Mouse (Mus musculus) limb, embryonic 14.5 days (tissue): ENCODE data around the gene Hp1bp3. TPM values are rescaled to one million over a fixed set of nuclear protein-coding genes. Genes with fewer than 3 reads are reported as not detected.

Experiments
- ATAC-seq: fragments of 200-750 bp; cut with Nextera tagmentation; 2 replicates; pipeline ENCODE4 v1.8.0; 2017; ENCODE audit warnings: low read depth, moderate number of reproducible peaks, moderate TSS enrichment; ENCODE audit not compliant: low FRiP score
- DNase-seq: peaks from one replicate; pipeline ENCODE4 v3.0.0-alpha.2; 2015; ENCODE audit warnings: low spot score
- H3K27ac ChIP-seq: fragments of 300-500 bp; sonication (generic); replicated peaks from 2 replicates; pipeline ENCODE4 v1.5.1; 2014; ENCODE audit warnings: low read depth, mild to moderate bottlenecking, low read length, moderate library complexity, mixed read lengths
- H3K27me3 ChIP-seq: fragments of 300-500 bp; sonication (generic); 2 replicates; pipeline ENCODE4 v1.6.1; 2014; ENCODE audit warnings: low read length, mixed read lengths; ENCODE audit not compliant: control insufficient read depth, insufficient read depth
- H3K36me3 ChIP-seq: fragments of 300-500 bp; sonication (generic); 2 replicates; pipeline ENCODE4 v1.6.1; 2014; ENCODE audit warnings: mild to moderate bottlenecking, low read length, moderate library complexity, mixed read lengths; ENCODE audit not compliant: control insufficient read depth, insufficient read depth
- H3K4me1 ChIP-seq: fragments of 300-500 bp; sonication (generic); 2 replicates; pipeline ENCODE4 v1.6.1; 2014; ENCODE audit warnings: antibody characterized with exemption, low read length, mixed read lengths; ENCODE audit not compliant: control insufficient read depth, insufficient read depth
- H3K4me2 ChIP-seq: fragments of 300-500 bp; sonication (generic); replicated peaks from 2 replicates; pipeline ENCODE4 v1.6.1; 2014; ENCODE audit warnings: low read depth, mild to moderate bottlenecking, low read length, moderate library complexity; ENCODE audit not compliant: severe bottlenecking
- H3K4me3 ChIP-seq: fragments of 300-500 bp; sonication (generic); replicated peaks from 2 replicates; pipeline ENCODE4 v1.5.1; 2014; ENCODE audit warnings: low read length
- H3K9ac ChIP-seq: fragments of 300-500 bp; sonication (generic); 2 replicates; pipeline ENCODE4 v1.6.1; 2014; ENCODE audit warnings: mild to moderate bottlenecking, low read depth, low read length, moderate library complexity; ENCODE audit not compliant: severe bottlenecking
- H3K9me3 ChIP-seq: fragments of 300-500 bp; sonication (generic); 2 replicates; pipeline ENCODE4 v1.6.1; 2016; ENCODE audit warnings: low read length; ENCODE audit not compliant: control insufficient read depth
- POLR2A ChIP-seq: fragments of 200-500 bp; IDR thresholded peaks from 2 replicates; pipeline ENCODE4 v1.8.0; 2012; ENCODE audit warnings: inconsistent platforms, mild to moderate bottlenecking, moderate library complexity, borderline replicate concordance; ENCODE audit not compliant: insufficient read depth, insufficient read length; ENCODE audit errors: extremely low read depth
- WGBS: fragments of 180-500 bp; shearing (Covaris S2); extraction: QIAGEN DNeasy Blood & Tissue Kit; methylation state at CpG from one replicate; pipeline ENCODE4 v1.1.7; 2014; 5-methylcytosine and 5-hydroxymethylcytosine counted together
- polyA plus RNA-seq, 2 experiments: library from polyadenylated mRNA; depleted of rRNA in 1 of 2; stranded (reverse) in 1 of 2; unstranded in 1 of 2; fragments of >200 nt; fragmentation: Nextera tagmentation in 1 of 2; extraction: Ambion mirVana in 1 of 2; gene quantifications; 2 replicates each; pipeline versions ENCODE4 v1.2.1 to v1.2.3; 2012 to 2014

The Hp1bp3 gene
- polyA plus RNA-seq, 2 experiments = 174 to 183 TPM

GRCm38 (mm10) chr4:138180719-138181118, 35.4 kb upstream of the Hp1bp3 start:
- Histone ChIP-seq H3K27ac (no peak overlapping the region), H3K4me3 (no peak overlapping the region), H3K9me3 (no peaks in the 10 kb centered on the region), H3K9ac (no peak overlapping the region), H3K27me3 (no peaks in the 10 kb centered on the region), H3K4me2 (no peak overlapping the region), H3K36me3 (peaks cover 96% of the 10 kb centered on the region), H3K4me1 (no peaks in the 10 kb centered on the region)
- DNase-seq (no peak), ATAC-seq (no peak)
- 94% methylated on average over 4 of the region's 4 CpGs for WGBS
- no peak for TF ChIP-seq POLR2A

DNA sequence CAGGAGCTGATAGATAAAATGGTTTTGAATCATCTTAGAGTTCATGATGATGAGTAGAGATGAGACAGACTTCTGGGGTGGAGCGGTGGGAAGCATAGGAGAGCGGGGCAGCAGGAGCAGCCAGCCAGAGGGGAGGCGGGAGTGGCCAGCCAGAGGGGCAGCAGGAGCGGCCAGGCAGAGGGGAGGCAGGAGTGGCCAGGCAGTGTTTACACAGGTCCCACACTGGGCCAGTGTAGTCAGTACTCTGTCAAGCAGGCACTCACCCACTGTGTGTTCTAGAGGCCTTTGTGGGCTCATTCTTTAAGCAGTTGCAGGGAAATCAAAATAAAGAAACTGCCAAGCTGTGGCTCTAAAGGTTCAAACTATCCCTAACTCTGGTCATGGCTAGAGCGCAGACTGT, 32.0 kb upstream of the Hp1bp3 start:
- Histone ChIP-seq H3K27ac (no peak overlapping the region), H3K9ac (no peak overlapping the region), H3K4me1 (no peaks in the 10 kb centered on the region), H3K4me2 (no peak overlapping the region), H3K27me3 (no peaks in the 10 kb centered on the region), H3K9me3 (no peaks in the 10 kb centered on the region), H3K36me3 (peaks cover 95% of the 10 kb centered on the region), H3K4me3 (no peak overlapping the region)
- 92% methylated on average over 5 of the region's 5 CpGs for WGBS
- DNase-seq (no peak), ATAC-seq (no peak)
- TF ChIP-seq POLR2A = no peak

GRCm38 (mm10) chr4:138184573-138184981, 31.5 kb upstream of the Hp1bp3 start:
- peaks cover 95% of the 10 kb centered on the region for H3K36me3 ChIP-seq
- TF ChIP-seq POLR2A = no peak
- 90% methylated on average over 5 of the region's 5 CpGs for WGBS
- no peak overlapping the region for H3K4me3 ChIP-seq
- H3K9ac ChIP-seq = no peak overlapping the region
- no peaks in the 10 kb centered on the region for H3K27me3 ChIP-seq
- DNase-seq = no peak
- ATAC-seq = no peak
- no peak overlapping the region for H3K27ac ChIP-seq
- no peaks in the 10 kb centered on the region for H3K9me3 ChIP-seq
- H3K4me2 ChIP-seq = no peak overlapping the region
- H3K4me1 ChIP-seq = no peaks in the 10 kb centered on the region

DNA sequence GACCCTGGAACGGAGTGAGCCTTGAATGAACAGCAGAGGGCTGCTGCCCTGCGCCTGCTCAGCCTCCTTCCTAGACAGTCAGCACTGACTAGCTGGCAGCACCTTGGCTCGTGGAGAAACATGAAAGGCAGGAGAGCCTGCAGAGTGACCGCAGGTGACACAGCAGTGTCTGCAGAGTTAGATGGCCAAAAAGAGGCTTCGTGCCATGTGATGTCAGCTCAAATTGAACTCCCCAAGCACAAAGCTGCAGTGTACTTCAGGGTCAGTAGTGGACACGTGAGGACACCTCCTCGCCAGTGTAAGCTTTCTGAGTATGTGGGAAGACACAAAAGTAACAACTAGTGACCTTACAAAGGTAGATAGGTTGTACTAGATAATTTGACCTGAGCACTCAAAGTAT, 30.1 kb upstream of the Hp1bp3 start:
- no peak overlapping the region for H3K9ac ChIP-seq
- DNase-seq (no peak), ATAC-seq (no peak)
- WGBS = 88% methylated on average over 7 of the region's 7 CpGs
- no peaks in the 10 kb centered on the region for H3K27me3 ChIP-seq
- H3K27ac ChIP-seq = no peak overlapping the region
- no peaks in the 10 kb centered on the region for H3K9me3 ChIP-seq
- peaks cover 94% of the 10 kb centered on the region for H3K36me3 ChIP-seq
- H3K4me3 ChIP-seq = no peak overlapping the region
- TF ChIP-seq POLR2A = no peak
- H3K4me2 ChIP-seq = no peak overlapping the region
- H3K4me1 ChIP-seq = no peaks in the 10 kb centered on the region

GRCm38 (mm10) chr4:138187995-138188394, 28.1 kb upstream of the Hp1bp3 start:
- H3K4me3 ChIP-seq = no peak overlapping the region
- no peaks in the 10 kb centered on the region for H3K9me3 ChIP-seq
- DNase-seq (no peak), ATAC-seq (no peak)
- no peaks in the 10 kb centered on the region for H3K4me1 ChIP-seq
- no peak overlapping the region for H3K27ac ChIP-seq
- H3K4me2 ChIP-seq = no peak overlapping the region
- H3K27me3 ChIP-seq = no peaks in the 10 kb centered on the region
- H3K9ac ChIP-seq = no peak overlapping the region
- no peak for TF ChIP-seq POLR2A
- peaks cover 96% of the 10 kb centered on the region for H3K36me3 ChIP-seq
- WGBS = 90% methylated on average over 7 of the region's 7 CpGs

DNA sequence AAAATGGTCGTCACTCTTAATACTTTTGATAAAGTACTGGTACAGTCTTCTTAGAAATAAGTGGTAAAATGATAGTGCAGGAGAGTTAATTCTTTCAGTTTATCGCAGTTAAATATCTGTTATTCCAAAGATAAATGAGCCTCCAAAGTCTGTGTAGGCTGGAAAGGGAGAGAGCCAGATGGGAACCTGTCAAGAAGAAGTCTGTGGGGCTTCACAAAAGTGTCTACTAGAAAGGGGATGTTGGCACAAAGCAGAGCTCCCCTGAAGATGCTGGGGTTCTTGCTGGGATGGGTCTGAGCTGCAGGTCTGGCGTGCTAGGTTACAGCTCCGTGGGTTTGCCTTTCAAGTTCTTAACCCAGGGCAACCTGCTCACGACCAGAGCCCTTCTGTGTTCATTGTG, 23.5 kb upstream of the Hp1bp3 start:
- Histone ChIP-seq H3K27ac (no peak overlapping the region), H3K27me3 (no peaks in the 10 kb centered on the region), H3K4me1 (no peaks in the 10 kb centered on the region), H3K4me3 (no peak overlapping the region), H3K9me3 (no peaks in the 10 kb centered on the region), H3K9ac (no peak overlapping the region), H3K4me2 (no peak overlapping the region), H3K36me3 (peaks cover 95% of the 10 kb centered on the region)
- WGBS = 79% methylated on average over 5 of the region's 5 CpGs
- TF ChIP-seq POLR2A = no peak
- DNase-seq (no peak), ATAC-seq (no peak)
